Mouse (Mus musculus): ENCODE data around the gene Tenm2. TPM values are rescaled to one million over a fixed set of nuclear protein-coding genes. Genes with fewer than 3 reads are reported as not detected.
A peak's percentile ranks its signal among the peaks of the same experiment; 100 is the strongest.

Gene Tenm2
- polyA plus RNA-seq, 1 experiment from 2014 or later: 3.4 TPM

- WGBS: 67% methylated on average over 5 of the region's 5 CpGs
- no peaks in the 10 kb centered on the region for H3K9me3 ChIP-seq (ENCODE audit: control insufficient read depth, low read length)
- no peaks in the 10 kb centered on the region for H3K27me3 ChIP-seq (replicated peaks; ENCODE audit: control insufficient read depth, insufficient read depth, low read length)
- no peak for ATAC-seq (ENCODE audit: low read depth)
- H3K4me1 ChIP-seq (ENCODE audit: control insufficient read depth, insufficient read depth, low read length): no peaks in the 10 kb centered on the region
- H3K36me3 ChIP-seq (ENCODE audit: control insufficient read depth, insufficient read depth, low read length): no peaks in the 10 kb centered on the region
- H3K4me2 ChIP-seq (ENCODE audit: low read depth, low read length): no peak overlapping the region
- no peak overlapping the region for H3K9ac ChIP-seq (ENCODE audit: low read depth, low read length)
- H3K27ac ChIP-seq (replicated peaks; ENCODE audit: low read depth, low read length): no peak overlapping the region
- no peak for DNase-seq (ENCODE audit: low spot score)
- no peak overlapping the region for H3K4me3 ChIP-seq (ENCODE audit: low read depth, low read length)
These were observed 189.1 kb downstream of the Tenm2 start for GRCm38 (mm10) chr11:37046671-37047070.

- no peak overlapping the region for H3K9ac ChIP-seq (ENCODE audit: low read depth, low read length)
- no peak overlapping the region for H3K4me2 ChIP-seq (ENCODE audit: low read depth, low read length)
- DNase-seq (ENCODE audit: low spot score): no peak
- H3K27ac ChIP-seq (replicated peaks; ENCODE audit: low read depth, low read length): no peak overlapping the region
- H3K9me3 ChIP-seq (ENCODE audit: control insufficient read depth, low read length): no peaks in the 10 kb centered on the region
- H3K4me3 ChIP-seq (ENCODE audit: low read depth, low read length): no peak overlapping the region
- WGBS: 72% methylated on average over 4 of the region's 4 CpGs
- H3K36me3 ChIP-seq (ENCODE audit: control insufficient read depth, insufficient read depth, low read length): no peaks in the 10 kb centered on the region
- ATAC-seq (ENCODE audit: low read depth): no peak
- no peaks in the 10 kb centered on the region for H3K27me3 ChIP-seq (replicated peaks; ENCODE audit: control insufficient read depth, insufficient read depth, low read length)
- H3K4me1 ChIP-seq (ENCODE audit: control insufficient read depth, insufficient read depth, low read length): no peaks in the 10 kb centered on the region
These were observed 194.5 kb downstream of the Tenm2 start for GRCm38 (mm10) chr11:37041259-37041658.

DNA sequence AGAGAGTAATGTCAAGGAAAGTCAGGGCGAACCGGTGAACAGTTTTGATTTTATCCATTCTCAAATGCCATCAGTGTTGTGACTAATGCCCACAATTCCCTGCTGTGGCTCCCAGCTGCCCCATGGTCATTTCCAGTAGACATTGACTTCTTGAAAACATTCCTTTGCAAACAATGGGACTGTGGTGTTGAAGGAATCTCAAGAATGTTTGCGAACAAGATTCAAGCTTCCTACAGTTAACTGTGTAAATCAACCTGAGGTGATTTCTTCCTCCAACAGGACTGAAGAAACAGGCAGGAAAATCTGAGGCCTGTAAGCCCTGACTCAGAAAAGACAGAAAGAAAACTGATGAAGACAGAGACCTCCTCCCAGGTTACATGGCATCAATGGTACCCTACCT is 196.5 kb downstream of the Tenm2 start:
- Histone ChIP-seq H3K4me3 (ENCODE audit: low read depth, low read length) (no peak overlapping the region), H3K9me3 (ENCODE audit: control insufficient read depth, low read length) (no peaks in the 10 kb centered on the region), H3K4me2 (ENCODE audit: low read depth, low read length) (no peak overlapping the region), H3K9ac (ENCODE audit: low read depth, low read length) (no peak overlapping the region), H3K27ac (replicated peaks; ENCODE audit: low read depth, low read length) (no peak overlapping the region), H3K27me3 (replicated peaks; ENCODE audit: control insufficient read depth, insufficient read depth, low read length) (no peaks in the 10 kb centered on the region), H3K36me3 (ENCODE audit: control insufficient read depth, insufficient read depth, low read length) (no peaks in the 10 kb centered on the region), H3K4me1 (ENCODE audit: control insufficient read depth, insufficient read depth, low read length) (no peaks in the 10 kb centered on the region)
- no peak for ATAC-seq (ENCODE audit: low read depth)
- WGBS: 73% methylated on average over 3 of the region's 3 CpGs
- no peak for DNase-seq (ENCODE audit: low spot score)

DNA sequence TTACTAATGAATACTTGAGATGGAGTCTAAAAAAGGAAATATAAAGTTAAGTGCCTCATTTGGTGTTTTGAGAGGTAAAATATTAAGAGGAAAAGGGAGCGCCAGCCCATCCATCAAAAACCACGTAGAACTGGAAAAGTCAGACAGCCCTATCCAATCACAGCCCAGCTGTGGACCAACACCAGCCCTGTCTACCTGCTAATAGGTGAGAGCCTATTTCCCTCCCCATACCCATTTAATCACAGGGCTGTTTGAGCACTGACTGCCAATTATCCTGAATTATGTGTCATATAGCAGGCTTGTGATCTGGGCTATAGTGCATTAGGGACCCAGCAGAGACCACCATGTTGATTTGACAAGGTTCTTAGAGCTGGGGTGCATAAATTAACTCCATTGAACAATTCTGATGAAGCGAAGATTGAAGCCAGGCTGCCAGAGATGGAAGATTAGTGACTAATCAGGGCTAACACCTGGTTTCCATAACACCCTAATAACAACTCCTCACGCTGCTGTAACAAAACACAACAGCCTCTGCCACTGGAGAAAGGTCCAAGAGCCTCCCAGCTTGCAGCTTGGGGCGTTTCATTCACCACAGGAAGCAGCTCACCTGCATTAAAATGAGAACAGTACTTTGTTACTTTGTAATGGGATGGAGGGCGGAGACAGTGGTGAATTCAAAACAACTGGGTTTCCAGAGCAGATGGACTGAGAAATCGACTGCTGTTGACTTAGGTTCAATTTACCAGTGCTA is 204.3 kb downstream of the Tenm2 start:
- Histone ChIP-seq H3K4me3 (ENCODE audit: low read depth, low read length) (no peak overlapping the region), H3K9me3 (ENCODE audit: control insufficient read depth, low read length) (no peaks in the 10 kb centered on the region), H3K9ac (ENCODE audit: low read depth, low read length) (no peak overlapping the region), H3K4me1 (ENCODE audit: control insufficient read depth, insufficient read depth, low read length) (peaks cover 3% of the 10 kb centered on the region; the same call in 1 of the 2 replicates), H3K27me3 (replicated peaks; ENCODE audit: control insufficient read depth, insufficient read depth, low read length) (no peaks in the 10 kb centered on the region), H3K27ac (replicated peaks; ENCODE audit: low read depth, low read length) (no peak overlapping the region), H3K4me2 (ENCODE audit: low read depth, low read length) (no peak overlapping the region), H3K36me3 (ENCODE audit: control insufficient read depth, insufficient read depth, low read length) (no peaks in the 10 kb centered on the region)
- DNase-seq (ENCODE audit: low spot score) (no peak), ATAC-seq (ENCODE audit: low read depth) (no peak; the same call in 1 of the 2 replicates)
- 41% methylated on average over 7 of the region's 7 CpGs for WGBS

DNA sequence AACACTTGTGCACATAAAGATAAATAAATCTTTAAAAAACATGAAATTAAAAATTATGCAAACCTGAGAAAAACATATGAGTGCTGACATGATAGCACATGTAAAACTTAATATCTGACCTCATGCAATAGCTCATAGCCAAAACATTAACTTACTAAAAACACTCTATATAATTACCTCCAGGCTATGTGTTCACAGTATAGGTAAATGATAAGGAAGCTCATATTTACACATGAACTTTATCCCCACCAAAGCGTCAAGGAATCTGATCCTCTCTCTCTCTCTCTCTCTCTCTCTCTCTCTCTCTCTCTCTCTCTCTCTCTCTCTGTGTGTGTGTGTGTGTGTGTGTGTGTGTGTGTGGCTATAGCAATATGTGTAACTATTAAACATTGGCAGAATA is 223.9 kb downstream of the Tenm2 start:
- ATAC-seq (ENCODE audit: low read depth) (no peak), DNase-seq (ENCODE audit: low spot score) (no peak)
- Histone ChIP-seq H3K27ac (replicated peaks; ENCODE audit: low read depth, low read length) (no peak overlapping the region), H3K36me3 (ENCODE audit: control insufficient read depth, insufficient read depth, low read length) (no peaks in the 10 kb centered on the region), H3K4me1 (ENCODE audit: control insufficient read depth, insufficient read depth, low read length) (no peaks in the 10 kb centered on the region), H3K27me3 (replicated peaks; ENCODE audit: control insufficient read depth, insufficient read depth, low read length) (no peaks in the 10 kb centered on the region), H3K4me3 (ENCODE audit: low read depth, low read length) (no peak overlapping the region), H3K4me2 (ENCODE audit: low read depth, low read length) (no peak overlapping the region), H3K9me3 (ENCODE audit: control insufficient read depth, low read length) (no peaks in the 10 kb centered on the region), H3K9ac (ENCODE audit: low read depth, low read length) (no peak overlapping the region)
- 61% methylated on average over 1 of the region's 1 CpGs for WGBS

GRCm38 (mm10) chr11:37009243-37009642 is 226.5 kb downstream of the Tenm2 start:
- Histone ChIP-seq H3K27me3 (replicated peaks; ENCODE audit: control insufficient read depth, insufficient read depth, low read length) (no peaks in the 10 kb centered on the region), H3K27ac (replicated peaks; ENCODE audit: low read depth, low read length) (no peak overlapping the region), H3K36me3 (ENCODE audit: control insufficient read depth, insufficient read depth, low read length) (no peaks in the 10 kb centered on the region), H3K4me3 (ENCODE audit: low read depth, low read length) (no peak overlapping the region), H3K9ac (ENCODE audit: low read depth, low read length) (no peak overlapping the region), H3K4me1 (ENCODE audit: control insufficient read depth, insufficient read depth, low read length) (no peaks in the 10 kb centered on the region), H3K9me3 (ENCODE audit: control insufficient read depth, low read length) (no peaks in the 10 kb centered on the region), H3K4me2 (ENCODE audit: low read depth, low read length) (no peak overlapping the region)
- 70% methylated on average over 1 of the region's 1 CpGs for WGBS
- no peak for ATAC-seq (ENCODE audit: low read depth)
- DNase-seq (ENCODE audit: low spot score): no peak

GRCm38 (mm10) chr11:36997668-36998067 is 238.1 kb downstream of the Tenm2 start:
- H3K4me2 ChIP-seq (ENCODE audit: low read depth, low read length): no peak overlapping the region
- no peaks in the 10 kb centered on the region for H3K4me1 ChIP-seq (ENCODE audit: control insufficient read depth, insufficient read depth, low read length)
- H3K36me3 ChIP-seq (ENCODE audit: control insufficient read depth, insufficient read depth, low read length): no peaks in the 10 kb centered on the region
- H3K27ac ChIP-seq (replicated peaks; ENCODE audit: low read depth, low read length): no peak overlapping the region
- H3K9me3 ChIP-seq (ENCODE audit: control insufficient read depth, low read length): no peaks in the 10 kb centered on the region
- H3K4me3 ChIP-seq (ENCODE audit: low read depth, low read length): no peak overlapping the region
- DNase-seq (ENCODE audit: low spot score): no peak
- 61% methylated on average over 3 of the region's 3 CpGs for WGBS
- no peak overlapping the region for H3K9ac ChIP-seq (ENCODE audit: low read depth, low read length)
- no peak for ATAC-seq (ENCODE audit: low read depth)
- no peaks in the 10 kb centered on the region for H3K27me3 ChIP-seq (replicated peaks; ENCODE audit: control insufficient read depth, insufficient read depth, low read length)

DNA sequence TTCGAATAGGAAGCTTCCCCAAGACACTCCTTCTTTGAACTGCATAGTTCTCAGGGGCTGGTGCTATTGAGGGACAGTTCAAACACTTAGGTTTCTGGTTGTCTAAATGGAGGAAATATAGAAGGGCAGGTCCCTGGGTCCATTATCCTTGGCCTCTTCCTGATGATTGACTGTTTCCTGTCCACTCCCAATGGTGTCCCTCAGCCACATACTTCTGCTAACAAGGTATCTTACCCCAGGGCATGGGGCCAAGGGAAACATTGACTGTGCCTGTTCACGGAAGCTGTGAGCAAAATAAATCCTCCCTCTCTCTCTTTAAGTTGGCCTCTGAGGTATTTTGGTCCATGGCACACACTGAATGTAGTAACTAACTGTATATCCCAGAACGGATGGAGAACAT is 244.9 kb downstream of the Tenm2 start:
- peak; percentile 24 for DNase-seq (ENCODE audit: low spot score)
- ATAC-seq (ENCODE audit: low read depth): no peak
- 56% methylated on average over 3 of the region's 3 CpGs for WGBS

More for the DNA sequence above, 244.9 kb downstream of the Tenm2 start:
- Histone ChIP-seq H3K27me3 (replicated peaks; ENCODE audit: control insufficient read depth, insufficient read depth, low read length) (no peaks in the 10 kb centered on the region), H3K4me1 (ENCODE audit: control insufficient read depth, insufficient read depth, low read length) (0 out of 2 replicates have a peak, but pooled peaks cover 3% of the 10 kb centered on the region), H3K4me2 (ENCODE audit: low read depth, low read length) (no peak overlapping the region), H3K9ac (ENCODE audit: low read depth, low read length) (no peak overlapping the region), H3K9me3 (ENCODE audit: control insufficient read depth, low read length) (no peaks in the 10 kb centered on the region), H3K4me3 (ENCODE audit: low read depth, low read length) (no peak overlapping the region), H3K36me3 (ENCODE audit: control insufficient read depth, insufficient read depth, low read length) (no peaks in the 10 kb centered on the region), H3K27ac (replicated peaks; ENCODE audit: low read depth, low read length) (no peak overlapping the region)

Data from embryonic facial prominence, embryonic 14.5 days (tissue).